Mouse (Mus musculus): Measurements from ENCODE around the gene Hhat. TPM values are rescaled to one million over a fixed set of nuclear protein-coding genes. Genes with fewer than 3 reads are reported as not detected.

The Hhat gene
- polyA plus RNA-seq, 1 experiment from 2014 or later: 3.5 TPM

DNA sequence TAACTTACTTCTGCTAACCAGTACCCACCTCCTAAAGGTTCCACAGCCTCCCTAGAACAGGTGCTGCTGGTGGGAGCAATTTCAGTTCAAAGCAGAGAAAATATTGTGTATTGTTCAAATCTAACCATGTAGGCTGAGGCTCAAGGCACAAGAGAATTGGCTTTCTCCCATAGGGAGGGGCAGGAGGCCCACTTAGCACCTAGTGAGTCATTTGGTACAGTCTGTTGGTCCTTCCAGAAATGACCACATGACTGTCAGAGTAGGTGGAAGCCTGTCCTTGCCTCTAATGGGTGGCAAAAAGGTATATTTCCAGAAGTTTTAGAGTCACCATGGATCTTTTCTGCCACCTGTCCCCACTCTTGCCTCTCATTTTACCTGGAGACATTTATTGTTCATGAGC is 289.6 kb downstream of the Hhat start:
- Histone ChIP-seq H3K9ac (no peak overlapping the region), H3K27me3 (no peaks in the 10 kb centered on the region), H3K36me3 (no peaks in the 10 kb centered on the region), H3K4me2 (no peak overlapping the region), H3K27ac (replicated peaks) (no peak overlapping the region), H3K4me1 (replicated peaks) (no peaks in the 10 kb centered on the region), H3K4me3 (no peak overlapping the region), H3K9me3 (no peaks in the 10 kb centered on the region)
- no peak for ATAC-seq (ENCODE audit: low FRiP score, low read depth)

- no peaks in the 10 kb centered on the region for H3K4me1 ChIP-seq (replicated peaks)
- 85% methylated on average over 8 of the region's 8 CpGs for whole genome bisulfite sequencing
- no peaks in the 10 kb centered on the region for H3K27me3 ChIP-seq
- H3K36me3 ChIP-seq: no peaks in the 10 kb centered on the region
- H3K4me3 ChIP-seq: no peak overlapping the region
- ATAC-seq (ENCODE audit: low FRiP score, low read depth): no peak
- H3K27ac ChIP-seq (replicated peaks): no peak overlapping the region
- H3K4me2 ChIP-seq: no peak overlapping the region
- H3K9me3 ChIP-seq: no peaks in the 10 kb centered on the region
- H3K9ac ChIP-seq: no peak overlapping the region
Observed at GRCm38 (mm10) chr1:192480072-192480784, 290.8 kb downstream of the Hhat start.

GRCm38 (mm10) chr1:192478176-192478575 is 292.8 kb downstream of the Hhat start:
- H3K4me1 ChIP-seq (replicated peaks): no peaks in the 10 kb centered on the region
- H3K27ac ChIP-seq (replicated peaks): no peak overlapping the region
- no peaks in the 10 kb centered on the region for H3K9me3 ChIP-seq
- H3K4me2 ChIP-seq: no peak overlapping the region
- no peak for ATAC-seq (ENCODE audit: low FRiP score, low read depth)
- no peak overlapping the region for H3K4me3 ChIP-seq
- 75% methylated on average over 5 of the region's 5 CpGs for WGBS
- no peak overlapping the region for H3K9ac ChIP-seq
- H3K36me3 ChIP-seq: no peaks in the 10 kb centered on the region
- no peaks in the 10 kb centered on the region for H3K27me3 ChIP-seq

DNA sequence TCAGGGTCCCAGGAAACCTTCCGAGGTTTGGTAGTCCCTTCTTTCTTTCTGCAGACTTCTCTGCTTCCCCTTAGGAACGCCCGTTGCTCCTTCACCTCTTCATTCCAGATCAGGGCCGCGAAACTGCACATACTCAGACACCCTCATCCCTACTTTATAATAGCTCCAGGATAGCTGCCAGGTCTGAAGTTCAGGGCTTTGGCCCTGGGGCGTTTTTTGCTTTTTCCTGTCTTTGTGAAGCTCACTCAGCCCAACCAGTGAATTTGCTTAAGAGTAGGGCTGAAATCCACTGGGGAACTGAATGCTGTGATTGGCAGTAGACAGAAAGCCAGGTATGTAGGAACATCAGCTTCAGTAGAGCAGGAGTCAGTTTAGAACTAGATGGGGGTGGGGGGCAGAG is 293.5 kb downstream of the Hhat start:
- no peak overlapping the region for H3K27ac ChIP-seq (replicated peaks)
- WGBS: 73% methylated on average over 6 of the region's 6 CpGs
- ATAC-seq (ENCODE audit: low FRiP score, low read depth): no peak
- H3K9me3 ChIP-seq: no peaks in the 10 kb centered on the region
- H3K9ac ChIP-seq: no peak overlapping the region
- H3K36me3 ChIP-seq: no peaks in the 10 kb centered on the region
- H3K27me3 ChIP-seq: no peaks in the 10 kb centered on the region
- no peaks in the 10 kb centered on the region for H3K4me1 ChIP-seq (replicated peaks)
- no peak overlapping the region for H3K4me2 ChIP-seq
- H3K4me3 ChIP-seq: no peak overlapping the region

DNA sequence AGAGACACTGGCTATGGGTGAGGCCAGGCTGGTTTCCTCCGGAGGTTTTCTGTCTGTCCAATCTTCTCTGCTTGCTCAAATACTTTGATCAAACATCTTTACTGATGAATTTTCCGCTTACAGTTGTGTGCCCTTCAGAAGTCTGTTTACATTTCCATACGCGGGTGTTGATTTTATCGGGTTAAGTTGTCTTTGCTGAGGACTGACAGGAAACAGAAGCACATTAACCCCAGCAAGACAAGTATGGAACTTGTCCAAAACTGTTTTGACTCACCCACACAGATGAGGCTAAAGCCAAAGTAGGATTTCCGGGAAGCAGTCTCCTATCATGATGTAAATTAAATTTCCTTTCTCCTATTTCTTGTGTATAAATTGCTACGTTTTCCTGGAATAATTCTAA is 294.3 kb downstream of the Hhat start:
- Histone ChIP-seq H3K27me3 (no peaks in the 10 kb centered on the region), H3K9me3 (no peaks in the 10 kb centered on the region), H3K4me3 (no peak overlapping the region), H3K4me1 (replicated peaks) (no peaks in the 10 kb centered on the region), H3K36me3 (no peaks in the 10 kb centered on the region), H3K27ac (replicated peaks) (no peak overlapping the region), H3K9ac (no peak overlapping the region), H3K4me2 (no peak overlapping the region)
- WGBS: 69% methylated on average over 7 of the region's 7 CpGs
- ATAC-seq (ENCODE audit: low FRiP score, low read depth): no peak

DNA sequence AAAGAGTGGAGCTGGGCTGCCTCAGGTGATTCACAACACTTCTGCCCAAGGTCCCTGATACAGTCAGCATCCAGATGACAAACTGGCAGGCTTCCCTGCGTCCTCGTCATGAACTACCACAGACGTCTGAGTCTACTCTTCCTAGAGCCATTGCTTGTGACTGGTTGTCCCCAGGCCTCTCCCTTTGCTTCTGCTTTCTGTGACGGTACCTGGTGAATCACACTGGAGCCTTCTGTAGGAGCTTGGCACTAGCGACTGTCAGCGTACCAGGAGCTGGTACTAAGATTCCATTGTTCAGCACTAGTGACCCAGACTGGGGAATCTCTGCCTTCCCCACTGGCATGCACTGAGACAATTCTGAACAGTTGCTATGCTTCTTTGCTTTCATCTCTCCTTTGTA is 297.9 kb downstream of the Hhat start:
- H3K4me2 ChIP-seq: no peak overlapping the region
- H3K9me3 ChIP-seq: no peaks in the 10 kb centered on the region
- H3K9ac ChIP-seq: no peak overlapping the region
- no peak overlapping the region for H3K27ac ChIP-seq (replicated peaks)
- H3K4me1 ChIP-seq (replicated peaks): no peaks in the 10 kb centered on the region
- no peak overlapping the region for H3K4me3 ChIP-seq
- no peak for ATAC-seq (ENCODE audit: low FRiP score, low read depth)
- WGBS: 87% methylated on average over 6 of the region's 6 CpGs
- H3K27me3 ChIP-seq: no peaks in the 10 kb centered on the region
- no peaks in the 10 kb centered on the region for H3K36me3 ChIP-seq

GRCm38 (mm10) chr1:192472366-192472765 is 298.7 kb downstream of the Hhat start:
- Histone ChIP-seq H3K4me2 (no peak overlapping the region), H3K4me1 (replicated peaks) (no peaks in the 10 kb centered on the region), H3K27me3 (no peaks in the 10 kb centered on the region), H3K36me3 (no peaks in the 10 kb centered on the region), H3K9ac (no peak overlapping the region), H3K4me3 (no peak overlapping the region), H3K27ac (replicated peaks) (no peak overlapping the region), H3K9me3 (no peaks in the 10 kb centered on the region)
- 59% methylated on average over 4 of the region's 4 CpGs for WGBS
- ATAC-seq (ENCODE audit: low FRiP score, low read depth): no peak

DNA sequence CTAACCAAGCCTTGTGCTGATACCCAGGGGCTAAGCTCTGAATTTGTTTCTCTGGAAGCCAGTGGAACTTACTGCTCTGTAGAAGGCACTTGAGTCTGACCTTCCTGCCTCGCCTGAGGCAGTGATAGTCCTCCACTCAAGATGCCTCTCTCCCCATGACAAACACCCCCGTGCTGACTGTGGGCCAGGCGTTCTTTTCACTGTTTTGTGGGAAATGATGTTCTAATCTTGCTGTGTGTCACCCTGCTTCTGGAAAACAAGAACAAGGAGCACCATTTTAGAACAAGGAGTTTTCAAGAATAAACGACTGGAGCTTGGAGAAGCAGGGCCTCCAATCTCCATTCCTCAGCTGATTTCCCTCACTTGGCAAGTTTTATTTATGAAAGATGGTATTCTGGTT is 307.3 kb downstream of the Hhat start:
- no peaks in the 10 kb centered on the region for H3K4me1 ChIP-seq (replicated peaks)
- no peaks in the 10 kb centered on the region for H3K9me3 ChIP-seq
- no peaks in the 10 kb centered on the region for H3K27me3 ChIP-seq
- ATAC-seq (ENCODE audit: low FRiP score, low read depth): no peak
- no peak overlapping the region for H3K4me2 ChIP-seq
- H3K4me3 ChIP-seq: no peak overlapping the region
- H3K9ac ChIP-seq: no peak overlapping the region
- 86% methylated on average over 4 of the region's 4 CpGs for WGBS
- no peaks in the 10 kb centered on the region for H3K36me3 ChIP-seq
- no peak overlapping the region for H3K27ac ChIP-seq (replicated peaks)

GRCm38 (mm10) chr1:192457526-192458206 is 313.4 kb downstream of the Hhat start:
- Histone ChIP-seq H3K27me3 (no peaks in the 10 kb centered on the region), H3K36me3 (no peaks in the 10 kb centered on the region), H3K27ac (replicated peaks) (no peak overlapping the region), H3K4me2 (no peak overlapping the region), H3K9me3 (no peaks in the 10 kb centered on the region), H3K4me1 (replicated peaks) (0 out of 2 replicates have a peak, but pooled peaks cover 5% of the 10 kb centered on the region), H3K9ac (no peak overlapping the region), H3K4me3 (no peak overlapping the region)
- WGBS: 76% methylated on average over 6 of the region's 6 CpGs
- ATAC-seq (ENCODE audit: low FRiP score, low read depth): no peak

- 75% methylated on average over 3 of the region's 3 CpGs for WGBS
- no peak overlapping the region for H3K9ac ChIP-seq
- no peak overlapping the region for H3K4me3 ChIP-seq
- no peaks in the 10 kb centered on the region for H3K9me3 ChIP-seq
- no peak overlapping the region for H3K27ac ChIP-seq (replicated peaks)
- no peaks in the 10 kb centered on the region for H3K36me3 ChIP-seq
- H3K4me2 ChIP-seq: no peak overlapping the region
- no peaks in the 10 kb centered on the region for H3K27me3 ChIP-seq
- 0 out of 2 replicates have a peak, but pooled peaks cover 5% of the 10 kb centered on the region for H3K4me1 ChIP-seq (replicated peaks)
- ATAC-seq (ENCODE audit: low FRiP score, low read depth): no peak
Observed at GRCm38 (mm10) chr1:192457037-192457436, 314.0 kb downstream of the Hhat start.

DNA sequence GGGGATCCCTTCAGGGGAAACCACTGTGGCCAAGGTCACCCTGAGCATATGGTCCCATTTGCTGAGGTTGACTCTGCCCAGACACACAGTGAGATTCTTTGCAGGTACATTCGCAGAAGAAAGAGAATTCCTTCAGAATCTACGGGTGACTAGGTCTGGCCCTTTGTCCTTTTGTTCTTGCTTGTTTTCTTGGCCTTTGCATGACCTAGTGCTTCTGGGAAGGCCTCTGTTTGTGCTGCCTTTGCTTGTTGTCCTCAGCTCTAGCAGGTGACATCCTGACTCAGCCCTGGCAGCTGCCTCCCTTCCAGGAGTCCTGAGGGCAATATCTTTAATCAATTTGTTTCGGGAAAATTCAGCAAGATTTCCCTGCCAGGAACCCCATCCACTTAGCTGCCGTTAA is 316.0 kb downstream of the Hhat start:
- H3K27ac ChIP-seq (replicated peaks): no peak overlapping the region
- no peak overlapping the region for H3K9ac ChIP-seq
- 35% methylated on average over 4 of the region's 4 CpGs for WGBS
- no peaks in the 10 kb centered on the region for H3K36me3 ChIP-seq
- no peak overlapping the region for H3K4me3 ChIP-seq
- 0 out of 2 replicates have a peak, but pooled peaks cover 5% of the 10 kb centered on the region for H3K4me1 ChIP-seq (replicated peaks)
- no peak overlapping the region for H3K4me2 ChIP-seq
- no peaks in the 10 kb centered on the region for H3K27me3 ChIP-seq
- ATAC-seq (ENCODE audit: low FRiP score, low read depth): no peak
- H3K9me3 ChIP-seq: no peaks in the 10 kb centered on the region

DNA sequence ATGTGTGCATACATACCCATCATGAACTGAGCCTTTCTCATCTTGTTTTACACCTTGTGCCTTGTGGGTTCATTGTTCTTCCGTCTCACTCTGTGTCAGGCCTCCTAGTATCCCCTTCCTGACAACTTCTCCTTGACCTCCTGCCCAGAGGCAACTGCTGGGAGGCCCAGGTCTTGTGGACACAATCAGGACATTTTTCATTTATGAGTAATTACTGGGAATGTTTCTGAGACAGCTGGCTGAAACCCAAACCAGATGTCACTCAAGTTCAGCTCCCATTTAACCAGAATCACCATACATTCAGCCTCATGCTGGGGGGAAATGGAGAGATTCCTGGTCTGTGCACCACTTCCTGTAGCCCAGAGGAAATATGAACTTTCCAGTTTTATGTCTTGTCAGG is 316.5 kb downstream of the Hhat start:
- H3K36me3 ChIP-seq: no peaks in the 10 kb centered on the region
- H3K9me3 ChIP-seq: no peaks in the 10 kb centered on the region
- ATAC-seq (ENCODE audit: low FRiP score, low read depth): no peak
- H3K27ac ChIP-seq (replicated peaks): no peak overlapping the region
- WGBS: 45% methylated on average over 1 of the region's 1 CpGs
- H3K27me3 ChIP-seq: no peaks in the 10 kb centered on the region
- no peak overlapping the region for H3K9ac ChIP-seq
- 0 out of 2 replicates have a peak, but pooled peaks cover 5% of the 10 kb centered on the region for H3K4me1 ChIP-seq (replicated peaks)
- H3K4me3 ChIP-seq: no peak overlapping the region
- H3K4me2 ChIP-seq: no peak overlapping the region

All from hindbrain, embryonic 15.5 days (tissue).